Mouse (Mus musculus): Measurements from ENCODE around the gene Ddit4. TPM values are rescaled to one million over a fixed set of nuclear protein-coding genes. Genes with fewer than 3 reads are reported as not detected.

Ddit4 gene
- polyA plus RNA-seq, 1 experiment from 2014 or later: 4.2 TPM

DNA sequence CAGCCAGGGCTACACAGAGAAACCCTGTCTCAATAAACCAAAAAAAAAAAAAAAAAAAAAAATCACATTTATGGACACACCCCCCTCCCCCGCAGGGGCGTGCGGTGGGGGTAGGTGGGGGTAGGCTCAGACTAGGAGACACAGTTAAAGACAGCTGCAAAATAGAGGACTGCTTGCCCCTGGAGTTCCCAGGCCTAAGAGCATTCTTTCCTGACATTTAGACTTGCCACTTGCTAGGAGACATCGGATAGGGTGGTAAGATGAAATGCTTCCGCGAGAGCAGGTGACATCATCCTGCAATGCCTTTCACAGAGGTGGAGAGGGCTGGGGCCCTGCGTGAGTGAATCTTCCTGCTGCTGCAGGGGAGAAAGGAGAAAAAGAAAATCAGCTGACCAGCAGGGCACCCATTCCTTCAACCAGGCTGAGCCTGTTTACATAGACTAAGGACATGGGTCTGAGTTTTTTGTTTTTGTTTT lies 2.0 kb upstream of the Ddit4 start:
- ATAC-seq (ENCODE audit: low read depth): no peak
- Histone ChIP-seq H3K9me3 (ENCODE audit: control insufficient read depth, low read length) (no peaks in the 10 kb centered on the region), H3K36me3 (ENCODE audit: control insufficient read depth, insufficient read depth, low read length) (no peaks in the 10 kb centered on the region), H3K4me2 (ENCODE audit: low read depth, low read length) (no peak overlapping the region), H3K9ac (replicated peaks; ENCODE audit: low read depth, low read length) (0 out of 2 replicates have a peak overlapping the region, but pooled peaks have one; percentile 7), H3K4me3 (ENCODE audit: low read depth, low read length) (no peak overlapping the region), H3K27ac (ENCODE audit: low read depth, low read length) (no peak overlapping the region), H3K4me1 (ENCODE audit: control insufficient read depth, insufficient read depth, low read length) (peaks cover 37% of the 10 kb centered on the region), H3K27me3 (ENCODE audit: control insufficient read depth, insufficient read depth, low read length) (no peaks in the 10 kb centered on the region)
- WGBS: 36% methylated on average over 7 of the region's 7 CpGs

DNA sequence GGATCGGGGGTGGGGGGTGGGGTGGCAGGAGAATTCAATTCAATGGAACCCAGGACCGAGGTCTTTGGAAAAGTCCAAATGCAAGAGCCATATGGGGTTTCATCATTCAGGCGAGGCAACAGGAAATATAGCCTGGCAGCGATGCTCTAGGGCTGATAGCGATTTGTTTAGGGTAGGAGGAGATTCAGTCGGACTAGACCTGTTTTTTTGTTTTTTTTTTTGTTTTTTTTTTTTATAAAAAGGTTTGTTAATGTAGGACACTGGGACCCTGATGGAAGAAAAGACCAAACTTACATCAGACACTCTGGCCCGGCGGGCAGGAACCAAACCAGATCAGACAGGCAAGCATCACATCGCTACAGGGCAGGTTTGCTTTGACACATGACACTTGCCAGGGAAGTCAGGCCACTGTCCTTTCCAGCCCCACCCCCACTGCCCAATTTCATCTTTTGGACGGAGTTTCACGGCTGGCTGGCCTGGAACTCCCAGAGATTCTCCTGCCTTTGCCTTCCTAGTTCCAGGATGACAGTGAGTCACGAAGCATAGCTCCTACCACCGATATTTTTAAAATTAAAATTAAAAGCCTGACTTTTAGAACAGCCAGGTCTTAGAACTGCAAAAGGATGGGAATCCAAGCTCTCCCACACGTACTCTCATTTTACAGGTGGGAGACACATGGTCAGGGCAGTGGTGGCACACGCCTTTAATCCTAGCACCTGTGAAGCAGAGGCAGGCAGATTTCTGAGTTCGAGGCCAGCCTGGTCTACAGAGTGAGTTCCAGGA lies 1.3 kb upstream of the Ddit4 start:
- H3K27ac ChIP-seq (ENCODE audit: low read depth, low read length): peak overlapping the region; percentile 96
- peak overlapping the region; percentile 95 for H3K4me3 ChIP-seq (ENCODE audit: low read depth, low read length)
- peak overlapping the region; percentile 97 for H3K4me2 ChIP-seq (ENCODE audit: low read depth, low read length)
- H3K9ac ChIP-seq (replicated peaks; ENCODE audit: low read depth, low read length): peak overlapping the region; percentile 95
- no peak for ATAC-seq (ENCODE audit: low read depth)
- H3K36me3 ChIP-seq (ENCODE audit: control insufficient read depth, insufficient read depth, low read length): no peaks in the 10 kb centered on the region
- no peaks in the 10 kb centered on the region for H3K27me3 ChIP-seq (ENCODE audit: control insufficient read depth, insufficient read depth, low read length)
- H3K9me3 ChIP-seq (ENCODE audit: control insufficient read depth, low read length): no peaks in the 10 kb centered on the region
- WGBS: 14% methylated on average over 15 of the region's 16 CpGs
- peaks cover 31% of the 10 kb centered on the region for H3K4me1 ChIP-seq (ENCODE audit: control insufficient read depth, insufficient read depth, low read length)

DNA sequence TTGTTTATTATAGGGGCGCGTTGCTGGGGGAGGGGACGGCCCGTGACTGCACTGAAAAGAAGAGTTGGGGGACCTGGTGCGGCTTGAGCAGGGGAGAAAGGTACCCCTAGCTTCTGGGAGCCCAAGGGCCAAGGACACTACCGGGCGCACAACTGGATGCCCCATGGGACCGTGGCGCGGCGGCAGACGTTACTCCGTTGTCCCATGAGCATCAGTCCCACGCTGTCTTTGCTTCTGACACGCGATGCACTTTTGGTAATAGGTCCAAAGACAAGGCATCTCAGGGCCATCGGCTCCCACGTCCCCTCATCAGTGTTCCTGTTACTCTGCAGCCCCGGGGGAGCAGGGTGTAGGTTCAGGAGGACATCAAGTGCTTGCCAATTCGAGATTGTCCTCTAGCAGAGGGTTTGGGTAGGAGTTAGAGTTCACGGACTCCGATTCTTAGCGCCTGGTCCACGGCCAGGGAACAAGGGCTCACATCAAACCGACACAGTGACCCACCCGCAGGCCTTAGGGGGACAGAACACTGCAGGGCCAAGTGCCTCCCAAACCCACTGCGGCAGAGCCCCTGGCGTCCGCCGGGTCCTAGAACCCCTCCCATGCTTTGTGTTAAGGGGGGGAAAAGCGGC lies 632 bp upstream of the Ddit4 start:
- WGBS: 1% methylated on average over 31 of the region's 31 CpGs
- Histone ChIP-seq H3K4me1 (ENCODE audit: control insufficient read depth, insufficient read depth, low read length) (peaks cover 24% of the 10 kb centered on the region), H3K9ac (replicated peaks; ENCODE audit: low read depth, low read length) (peak overlapping the region; percentile 95), H3K4me2 (ENCODE audit: low read depth, low read length) (peak overlapping the region; percentile 97), H3K9me3 (ENCODE audit: control insufficient read depth, low read length) (no peaks in the 10 kb centered on the region), H3K27me3 (ENCODE audit: control insufficient read depth, insufficient read depth, low read length) (no peaks in the 10 kb centered on the region), H3K36me3 (ENCODE audit: control insufficient read depth, insufficient read depth, low read length) (no peaks in the 10 kb centered on the region), H3K4me3 (ENCODE audit: low read depth, low read length) (peak overlapping the region; percentile 95), H3K27ac (ENCODE audit: low read depth, low read length) (peak overlapping the region; percentile 96)
- ATAC-seq (ENCODE audit: low read depth): peak; percentile 54

DNA sequence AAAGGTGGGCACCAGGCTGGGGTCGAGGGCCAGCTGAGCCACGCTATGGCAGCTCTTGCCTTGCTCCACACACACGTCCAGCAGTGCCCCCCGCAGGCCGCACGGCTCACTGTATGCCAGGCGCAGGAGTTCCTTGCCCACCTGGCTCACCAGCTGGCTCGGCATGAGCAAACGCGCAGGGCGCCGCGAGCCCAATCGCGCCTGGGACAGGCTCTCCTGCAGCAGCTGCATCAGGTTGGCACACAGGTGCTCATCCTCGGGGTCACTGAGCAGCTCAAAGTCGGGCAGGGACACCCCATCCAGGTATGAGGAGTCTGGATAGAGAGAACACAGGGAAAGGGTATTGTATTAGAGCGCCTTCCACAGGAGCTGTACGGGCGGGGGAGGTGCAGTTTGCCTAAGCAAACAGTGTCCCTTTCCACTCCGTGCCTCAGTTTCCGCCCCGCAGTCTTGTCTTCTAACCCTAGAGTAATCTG lies 880 bp downstream of the Ddit4 start:
- Histone ChIP-seq H3K9ac (replicated peaks; ENCODE audit: low read depth, low read length) (peak overlapping the region; percentile 95), H3K27me3 (ENCODE audit: control insufficient read depth, insufficient read depth, low read length) (no peaks in the 10 kb centered on the region), H3K9me3 (ENCODE audit: control insufficient read depth, low read length) (no peaks in the 10 kb centered on the region), H3K4me3 (ENCODE audit: low read depth, low read length) (peak overlapping the region; percentile 95), H3K4me1 (ENCODE audit: control insufficient read depth, insufficient read depth, low read length) (peaks cover 15% of the 10 kb centered on the region), H3K36me3 (ENCODE audit: control insufficient read depth, insufficient read depth, low read length) (no peaks in the 10 kb centered on the region), H3K27ac (ENCODE audit: low read depth, low read length) (peak overlapping the region; percentile 96), H3K4me2 (ENCODE audit: low read depth, low read length) (peak overlapping the region; percentile 97)
- peak; percentile 39 for ATAC-seq (ENCODE audit: low read depth)
- WGBS: 1% methylated on average over 23 of the region's 23 CpGs

GRCm38 (mm10) chr10:59949783-59950605 lies 1.6 kb downstream of the Ddit4 start:
- H3K36me3 ChIP-seq (ENCODE audit: control insufficient read depth, insufficient read depth, low read length): no peaks in the 10 kb centered on the region
- 39% methylated on average over 15 of the region's 15 CpGs for WGBS
- no peak for ATAC-seq (ENCODE audit: low read depth)
- peak overlapping the region; percentile 95 for H3K4me3 ChIP-seq (ENCODE audit: low read depth, low read length)
- H3K4me1 ChIP-seq (ENCODE audit: control insufficient read depth, insufficient read depth, low read length): peaks cover 15% of the 10 kb centered on the region
- H3K27me3 ChIP-seq (ENCODE audit: control insufficient read depth, insufficient read depth, low read length): no peaks in the 10 kb centered on the region
- peak overlapping the region; percentile 95 for H3K9ac ChIP-seq (replicated peaks; ENCODE audit: low read depth, low read length)
- H3K4me2 ChIP-seq (ENCODE audit: low read depth, low read length): peak overlapping the region; percentile 97
- peak overlapping the region; percentile 96 for H3K27ac ChIP-seq (ENCODE audit: low read depth, low read length)
- no peaks in the 10 kb centered on the region for H3K9me3 ChIP-seq (ENCODE audit: control insufficient read depth, low read length)

GRCm38 (mm10) chr10:59949255-59949648 lies 2.4 kb downstream of the Ddit4 start:
- peak overlapping the region; percentile 97 for H3K4me2 ChIP-seq (ENCODE audit: low read depth, low read length)
- H3K4me1 ChIP-seq (ENCODE audit: control insufficient read depth, insufficient read depth, low read length): peaks cover 15% of the 10 kb centered on the region
- no peaks in the 10 kb centered on the region for H3K9me3 ChIP-seq (ENCODE audit: control insufficient read depth, low read length)
- H3K36me3 ChIP-seq (ENCODE audit: control insufficient read depth, insufficient read depth, low read length): no peaks in the 10 kb centered on the region
- ATAC-seq (ENCODE audit: low read depth): no peak
- H3K27ac ChIP-seq (ENCODE audit: low read depth, low read length): no peak overlapping the region
- WGBS: 85% methylated on average over 1 of the region's 1 CpGs
- H3K4me3 ChIP-seq (ENCODE audit: low read depth, low read length): peak overlapping the region; percentile 95
- no peak overlapping the region for H3K9ac ChIP-seq (replicated peaks; ENCODE audit: low read depth, low read length)
- H3K27me3 ChIP-seq (ENCODE audit: control insufficient read depth, insufficient read depth, low read length): no peaks in the 10 kb centered on the region

- no peaks in the 10 kb centered on the region for H3K36me3 ChIP-seq (ENCODE audit: control insufficient read depth, insufficient read depth, low read length)
- H3K4me3 ChIP-seq (ENCODE audit: low read depth, low read length): peak overlapping the region; percentile 95; the same call in 1 of the 2 replicates
- H3K9me3 ChIP-seq (ENCODE audit: control insufficient read depth, low read length): no peaks in the 10 kb centered on the region
- peaks cover 15% of the 10 kb centered on the region for H3K4me1 ChIP-seq (ENCODE audit: control insufficient read depth, insufficient read depth, low read length)
- 55% methylated on average over 6 of the region's 6 CpGs for WGBS
- no peak overlapping the region for H3K27ac ChIP-seq (ENCODE audit: low read depth, low read length)
- H3K9ac ChIP-seq (replicated peaks; ENCODE audit: low read depth, low read length): no peak overlapping the region
- H3K27me3 ChIP-seq (ENCODE audit: control insufficient read depth, insufficient read depth, low read length): no peaks in the 10 kb centered on the region
- H3K4me2 ChIP-seq (ENCODE audit: low read depth, low read length): peak overlapping the region; percentile 97; the same call in 1 of the 2 replicates
- no peak for ATAC-seq (ENCODE audit: low read depth)
Observed at GRCm38 (mm10) chr10:59948363-59949254, 3.0 kb downstream of the Ddit4 start.

All from neural tube, embryonic 14.5 days (tissue).